Mouse (Mus musculus) embryonic fibroblast, embryonic 13.5 days (primary cell): Measurements from ENCODE around the gene Ubald2.

Experiments used
- CTCF ChIP-seq: IDR thresholded peaks from 2 replicates; pipeline ENCODE4 v1.5.1; 2011; ENCODE audit warnings: mild to moderate bottlenecking, control low read depth, low read length, moderate library complexity, borderline replicate concordance; ENCODE audit not compliant: insufficient read depth
- POLR2A ChIP-seq: IDR thresholded peaks from 2 replicates; pipeline ENCODE4 v1.6.1; 2011; ENCODE audit warnings: low read depth, mild to moderate bottlenecking, control low read depth, low read length, moderate library complexity

DNA sequence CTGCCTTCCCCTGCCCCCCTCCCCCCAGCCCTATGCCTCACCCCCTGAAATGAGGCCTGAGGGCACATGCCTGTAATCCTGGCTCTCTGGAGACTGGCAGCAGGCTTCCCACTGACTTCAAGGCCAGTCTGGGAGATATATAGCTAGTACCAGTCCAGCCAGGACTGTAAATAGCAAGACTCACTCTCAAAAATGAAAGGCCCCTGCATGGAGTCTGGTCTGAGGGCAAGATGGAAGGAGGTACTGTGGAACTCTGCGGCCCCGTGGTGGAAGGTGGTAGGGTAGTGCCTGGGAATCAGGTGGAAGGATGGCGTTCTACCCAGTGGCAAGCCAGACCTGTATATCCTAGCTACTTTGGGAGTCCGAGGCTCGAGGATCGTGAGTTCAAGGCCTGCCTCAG lies 10.0 kb downstream of the Ubald2 start:
- TF ChIP-seq POLR2A: no peak
- no peak for TF ChIP-seq CTCF
